Mouse (Mus musculus): ENCODE results near the gene 1700109H08Rik.

- TF ChIP-seq CTCF (IDR thresholded peaks at IDR 0.05; ENCODE audit: borderline replicate concordance, extremely low read depth, insufficient read depth, insufficient read length) (no peak), POLR2A (IDR thresholded peaks at IDR 0.05; ENCODE audit: borderline replicate concordance, extremely low read depth, insufficient read depth, insufficient read length, poor library complexity, severe bottlenecking) (no peak)
Measured at GRCm38 (mm10) chr5:3597171-3597570, 25.8 kb downstream of the 1700109H08Rik start.

All from brain, embryonic 14.5 days (tissue).